Mouse (Mus musculus): Measurements from ENCODE around the gene Eif4e2.

- TF ChIP-seq EP300 (IDR thresholded peaks at IDR 0.05) (no peak), CTCF (IDR thresholded peaks at IDR 0.05) (peak; percentile 71)
Observed at GRCm38 (mm10) chr1:87175852-87176292, 37.8 kb upstream of the Eif4e2 start.
